Mouse (Mus musculus) thymus, postnatal 25 days (tissue): ENCODE results near the gene Palmd.

Experiments
- DNase-seq: peaks from one replicate; pipeline ENCODE4 v3.0.0; 2022

The Palmd gene

GRCm38 (mm10) chr3:116955061-116955460 is 13.7 kb downstream of the Palmd start:
- DNase-seq, result no peak

DNA sequence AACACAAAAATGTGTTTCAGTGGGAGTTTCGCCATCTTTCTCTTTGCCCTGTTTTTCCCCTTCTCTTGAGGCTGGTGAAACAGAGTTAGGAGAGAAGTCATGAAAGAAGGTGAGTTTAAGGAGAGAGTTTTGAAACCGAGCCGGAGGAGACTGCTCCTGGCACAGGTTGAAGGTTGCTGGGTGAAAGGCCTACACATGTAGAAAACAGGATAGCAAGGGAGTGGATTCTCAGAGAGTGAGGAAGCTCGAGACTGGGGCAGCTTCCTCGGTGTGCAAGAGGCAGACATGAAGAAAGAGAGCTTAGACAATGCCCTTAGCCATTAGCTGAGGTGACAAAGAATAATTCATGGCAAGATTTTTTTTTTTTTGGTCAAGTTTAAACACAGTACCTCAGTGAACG is 15.4 kb downstream of the Palmd start:
- no peak for DNase-seq

DNA sequence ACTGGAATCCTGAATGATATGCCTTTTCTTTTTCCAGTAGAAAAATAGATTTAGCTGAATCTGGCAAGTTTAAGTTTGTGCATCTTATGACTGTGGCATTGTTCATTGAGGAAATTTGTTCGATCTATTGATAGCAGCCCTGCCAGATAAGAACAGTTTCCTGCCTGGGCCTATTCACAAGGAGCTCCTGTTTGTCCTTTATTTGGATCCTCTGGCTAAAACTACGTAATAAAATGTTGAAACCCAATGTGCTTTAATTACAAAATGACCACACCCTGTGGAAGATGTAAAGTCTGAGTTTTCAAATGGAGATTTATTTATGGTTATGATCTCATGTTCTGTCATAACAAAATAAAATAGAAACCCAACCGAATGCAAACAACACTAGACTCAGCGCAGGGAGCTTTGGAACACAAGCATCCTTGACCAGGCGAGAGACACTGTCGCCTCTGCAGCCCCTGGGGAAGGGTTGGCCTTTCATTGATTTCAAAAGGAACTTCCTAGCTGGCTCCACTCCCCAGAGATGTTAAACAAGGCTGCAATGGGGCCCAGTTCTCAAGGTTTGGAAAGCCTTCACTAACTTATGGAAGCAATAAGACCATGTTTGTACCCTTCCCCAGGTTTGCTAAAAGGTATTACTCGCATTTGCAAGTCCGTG is 16.4 kb downstream of the Palmd start:
- no peak for DNase-seq

DNA sequence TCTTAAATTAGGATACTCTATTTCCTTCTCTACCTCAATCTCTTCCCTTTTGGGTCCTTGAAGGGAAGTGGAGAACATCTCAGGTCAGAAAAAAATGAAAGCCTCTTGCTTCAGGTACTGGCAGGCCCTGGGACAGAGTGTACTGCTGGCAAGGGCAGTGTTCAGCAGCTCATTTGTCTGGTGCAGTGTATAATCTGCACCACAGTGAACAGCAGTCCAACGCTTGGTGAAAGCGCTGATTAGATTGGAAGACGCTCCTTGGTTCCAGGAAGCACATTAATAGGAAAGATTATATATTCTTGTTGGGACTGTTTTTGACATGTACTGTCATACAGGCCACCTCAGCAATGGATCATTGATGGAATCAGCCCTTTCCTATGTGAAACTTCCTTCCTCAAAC is 17.3 kb downstream of the Palmd start:
- no peak for DNase-seq

GRCm38 (mm10) chr3:116950665-116951115 is 18.1 kb downstream of the Palmd start:
- no peak for DNase-seq

DNA sequence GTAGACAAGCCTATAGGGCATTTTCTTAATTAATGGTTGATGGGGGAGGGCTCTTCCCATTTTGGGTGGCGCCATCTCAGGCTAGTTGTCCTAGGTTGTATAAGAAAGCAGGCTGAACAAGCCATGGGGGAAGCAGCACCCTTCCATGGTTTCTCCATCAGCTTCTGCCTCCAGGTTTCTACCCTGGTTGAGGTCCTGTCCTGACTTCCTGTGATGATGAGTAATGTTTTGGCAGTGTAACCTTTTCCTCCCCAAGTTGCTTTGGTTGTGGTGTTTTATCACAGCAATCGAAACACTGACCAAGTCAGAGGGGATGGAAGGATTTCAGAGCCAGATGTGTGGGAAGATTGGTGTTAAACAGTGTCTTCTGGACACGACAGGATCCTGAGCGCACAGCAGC is 22.3 kb downstream of the Palmd start:
- DNase-seq, result no peak

DNA sequence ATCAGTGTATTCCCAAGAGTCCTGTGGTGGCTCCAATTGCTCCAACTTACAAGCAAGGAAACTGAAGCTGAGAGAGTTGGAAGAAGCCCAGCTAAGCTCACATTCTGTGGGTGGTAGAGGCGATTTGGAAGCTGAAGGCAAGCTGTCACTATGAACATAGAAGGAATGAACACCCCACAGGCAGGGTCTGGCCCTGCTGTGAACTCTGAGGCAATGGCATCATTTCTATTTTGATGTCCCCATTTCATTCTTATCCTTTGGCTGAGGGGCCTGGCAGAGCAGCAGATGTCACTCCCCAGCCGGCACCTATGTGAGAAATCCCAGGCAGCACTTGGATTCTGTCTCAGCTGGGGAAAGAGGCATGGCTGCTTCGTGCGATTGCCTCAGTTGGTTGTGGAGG is 25.4 kb downstream of the Palmd start:
- no peak for DNase-seq

GRCm38 (mm10) chr3:116942751-116943150 is 26.0 kb downstream of the Palmd start:
- DNase-seq, result no peak

- no peak for DNase-seq
Measured at GRCm38 (mm10) chr3:116941559-116942117, 27.1 kb downstream of the Palmd start.

- DNase-seq, result no peak
Measured at GRCm38 (mm10) chr3:116940804-116941558, 27.8 kb downstream of the Palmd start.

- no peak for DNase-seq
Measured at GRCm38 (mm10) chr3:116936934-116937691, 31.7 kb downstream of the Palmd start.

- no peak for DNase-seq
Measured at GRCm38 (mm10) chr3:116933158-116933557, 35.6 kb downstream of the Palmd start.

DNA sequence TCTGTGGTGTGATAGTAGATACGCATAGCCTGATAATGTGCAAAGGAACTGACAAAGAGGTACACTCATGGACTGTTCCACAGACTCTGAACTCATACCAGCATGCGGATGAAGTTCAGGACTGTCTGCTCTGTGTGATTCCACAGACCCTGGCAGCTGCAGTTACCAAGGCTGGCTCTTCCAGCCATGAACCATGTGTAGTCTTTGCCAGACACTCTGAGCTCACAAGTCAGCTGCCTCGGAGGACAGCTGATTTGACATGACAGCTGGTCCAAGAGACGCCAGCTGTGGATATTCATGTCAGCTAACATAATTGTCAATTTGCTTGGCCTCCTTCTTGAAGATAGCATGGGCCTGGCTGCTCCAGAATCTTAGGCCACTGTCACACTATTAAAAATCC is 39.8 kb downstream of the Palmd start:
- DNase-seq, result no peak

DNA sequence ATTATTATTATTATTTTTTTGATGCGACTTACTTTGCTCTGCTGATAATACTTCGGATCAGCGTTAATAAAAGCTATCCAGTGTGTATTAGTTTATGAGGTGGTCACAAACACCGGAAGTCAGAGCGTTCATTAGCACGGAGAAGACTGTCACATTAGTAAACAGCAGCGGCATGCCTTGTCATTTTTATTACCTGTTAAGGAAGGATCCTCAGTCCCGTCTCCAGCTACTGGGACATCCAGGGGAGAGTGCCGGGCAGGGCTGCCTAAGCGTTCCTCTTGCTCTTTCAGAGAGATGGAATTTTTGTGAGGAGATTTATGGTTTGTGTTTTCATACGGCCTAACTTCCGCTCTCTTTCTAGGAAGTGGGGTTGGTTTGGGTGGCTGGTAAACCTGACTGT is 45.7 kb downstream of the Palmd start:
- no peak for DNase-seq

DNA sequence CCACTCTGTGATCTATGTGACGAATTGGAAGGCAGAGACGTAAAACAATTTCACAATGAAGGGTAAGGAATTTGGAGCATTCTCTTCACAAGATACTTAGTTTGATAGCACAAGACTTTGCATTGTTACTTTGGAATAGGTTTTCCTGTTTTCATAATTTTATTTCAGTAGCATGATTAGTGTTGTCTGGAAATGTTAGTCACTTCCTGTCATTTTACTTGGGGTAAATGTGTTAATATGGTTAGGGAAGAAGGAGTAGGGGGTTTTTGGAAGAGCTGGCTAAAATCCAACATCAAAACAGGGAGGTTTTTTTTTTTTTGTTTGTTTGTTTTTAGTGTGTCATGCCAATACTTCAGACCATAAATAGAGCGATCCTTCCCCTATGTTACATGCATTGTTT is 47.3 kb downstream of the Palmd start:
- DNase-seq, result no peak

- DNase-seq, result no peak
Measured at GRCm38 (mm10) chr3:116917016-116917415, 51.8 kb downstream of the Palmd start.

DNA sequence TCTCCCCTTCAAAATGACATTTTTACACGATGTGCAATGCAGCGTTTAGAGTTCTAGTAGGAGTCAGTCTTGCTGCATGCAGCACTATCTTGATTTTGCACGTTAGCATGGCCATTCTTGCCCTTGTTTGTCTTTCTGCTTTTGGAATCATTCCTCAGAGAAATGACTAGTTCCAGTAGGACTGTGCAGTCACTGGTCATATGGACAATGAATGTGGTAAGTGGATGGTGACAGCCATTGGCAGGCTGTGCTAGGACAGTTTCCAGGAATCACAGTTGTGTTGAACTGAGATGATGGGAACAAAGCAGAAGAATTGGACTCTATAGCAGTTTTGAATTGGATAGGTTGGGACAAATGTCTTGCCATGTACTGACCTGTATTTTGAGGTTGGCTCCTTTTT is 53.9 kb downstream of the Palmd start:
- DNase-seq, result no peak

DNA sequence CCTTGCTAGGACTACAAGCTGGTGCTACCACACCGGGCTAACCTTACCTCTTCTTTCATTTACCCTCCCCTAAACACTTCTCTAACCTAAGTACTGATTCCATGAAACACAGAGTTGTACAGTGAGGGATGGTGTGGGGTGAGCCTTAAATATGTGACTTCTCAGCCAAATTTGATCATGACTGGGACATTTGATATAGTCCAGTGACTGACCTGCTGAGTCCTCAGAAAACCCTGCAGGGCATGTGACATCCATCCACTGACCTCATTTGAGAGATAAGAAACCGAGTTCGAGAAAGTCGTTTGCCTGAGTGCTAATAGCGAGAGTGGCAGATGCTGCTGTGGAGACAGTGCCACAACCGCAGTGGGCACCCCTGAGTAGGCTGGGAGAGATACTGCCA is 54.4 kb downstream of the Palmd start:
- DNase-seq, result no peak

DNA sequence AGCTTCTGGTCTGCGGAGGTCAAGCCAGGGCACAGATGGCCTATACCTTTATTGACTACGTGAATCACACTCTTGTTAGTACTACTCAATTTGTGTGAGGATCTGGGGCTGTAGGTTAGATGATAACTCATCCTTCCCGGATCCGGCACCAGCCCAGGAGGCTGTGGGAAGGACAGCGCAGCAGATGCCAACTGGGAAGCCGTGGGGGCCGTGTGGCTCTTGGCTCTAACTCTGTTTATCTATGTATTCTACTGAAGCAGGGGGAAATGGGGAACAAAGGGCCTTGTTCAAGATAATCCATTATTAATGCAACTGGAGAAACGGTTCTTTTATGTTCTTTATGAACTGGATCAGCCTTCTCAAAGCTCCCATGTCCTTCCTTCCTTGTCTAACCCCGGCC is 62.2 kb downstream of the Palmd start:
- no peak for DNase-seq

- DNase-seq, result no peak
Measured at GRCm38 (mm10) chr3:116905898-116906297, 62.9 kb downstream of the Palmd start.

DNA sequence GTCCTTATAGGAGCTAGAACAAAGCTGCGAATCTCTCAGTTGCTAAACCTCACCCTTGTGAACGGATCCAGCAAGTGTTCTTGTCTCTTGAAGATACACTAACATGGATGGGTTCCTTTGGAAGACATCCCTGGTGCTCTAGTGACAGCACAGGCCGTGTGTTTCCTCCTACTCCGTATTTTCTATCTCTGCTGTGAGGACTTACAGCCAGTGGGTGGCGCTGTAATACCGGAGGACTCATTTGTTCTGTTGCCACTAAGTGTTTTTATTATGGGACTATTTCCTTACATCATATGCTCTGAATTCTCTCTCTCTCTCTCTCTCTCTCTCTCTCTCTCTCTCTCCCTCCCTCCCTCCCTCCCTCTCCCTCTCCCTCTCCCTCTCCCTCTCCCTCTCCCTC is 64.6 kb downstream of the Palmd start:
- peak; percentile 2 for DNase-seq

DNA sequence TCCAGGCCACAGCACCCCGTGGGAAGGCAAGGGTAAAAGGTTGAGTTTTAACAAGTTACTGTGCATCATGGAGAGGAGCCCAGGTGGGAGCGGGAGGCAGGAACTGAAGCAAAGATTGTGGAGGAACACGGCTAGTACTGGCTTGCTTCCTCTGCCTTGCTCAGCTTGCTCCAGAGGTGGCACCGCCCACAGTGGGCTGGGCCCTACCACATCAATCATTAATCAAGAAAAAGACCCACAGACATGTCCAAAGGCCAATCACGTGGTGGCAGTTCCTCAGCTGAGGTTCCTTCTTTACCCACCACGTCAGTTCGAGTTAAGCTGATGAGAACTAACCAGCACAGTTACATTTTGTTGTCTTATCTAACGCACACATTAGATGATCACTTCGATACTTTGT is 75.9 kb downstream of the Palmd start:
- no peak for DNase-seq

- DNase-seq, result no peak
Measured at GRCm38 (mm10) chr3:116892206-116892563, 76.6 kb downstream of the Palmd start.
